Mouse (Mus musculus): ENCODE measurements at regions not wholly inside any gene's neighbourhood (a gene's known extent, or its start where the extent isn't known, plus 50 kb on each side); places are given as distances from the start of the nearest gene placed in this dataset.

DNA sequence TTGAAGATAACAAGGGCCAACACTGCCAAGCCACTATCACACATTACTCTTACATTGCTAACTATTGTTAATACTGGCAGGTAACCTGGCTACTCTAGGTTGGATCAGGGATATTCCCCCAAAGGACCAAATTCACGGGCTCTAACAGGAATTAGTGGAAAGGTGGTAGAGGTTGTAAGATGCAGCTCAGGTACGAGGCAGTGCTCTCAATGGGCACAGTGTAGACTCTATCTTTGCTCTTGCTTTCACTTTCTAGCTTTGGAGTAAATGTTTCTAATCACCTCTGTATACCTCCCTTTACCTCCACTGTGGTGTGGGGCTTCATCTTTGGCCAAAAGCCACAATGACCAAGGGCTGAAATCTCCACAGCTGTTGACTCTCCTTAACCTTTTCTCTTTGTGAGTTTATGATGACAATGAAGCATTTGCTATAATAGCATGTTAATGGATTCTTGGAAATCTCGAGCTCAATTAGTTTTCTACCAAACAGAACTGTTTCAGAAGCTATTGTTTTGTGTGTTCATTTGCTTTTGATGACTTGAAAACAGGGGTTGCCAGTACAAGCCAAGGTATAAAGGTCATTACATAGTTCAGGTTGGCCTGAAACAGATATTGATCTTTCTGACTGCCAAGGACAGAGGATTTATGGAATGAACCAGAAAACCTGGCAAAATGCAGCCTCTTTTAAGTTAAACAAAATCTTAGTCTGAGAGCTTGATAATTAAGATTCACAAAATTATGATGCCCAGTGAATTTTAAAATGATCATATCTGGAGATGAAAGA, 454.1 kb downstream of the 1190002N15Rik start:
- Histone ChIP-seq H3K27me3 (no peaks in the 10 kb centered on the region), H3K9ac (no peak overlapping the region), H3K36me3 (no peaks in the 10 kb centered on the region), H3K4me3 (no peak overlapping the region), H3K4me1 (no peaks in the 10 kb centered on the region), H3K4me2 (replicated peaks) (no peak overlapping the region), H3K27ac (no peak overlapping the region), H3K9me3 (no peaks in the 10 kb centered on the region)
- ATAC-seq (ENCODE audit: insufficient number of reproducible peaks, insufficient read depth, low FRiP score, low TSS enrichment) = no peak
- WGBS = 74% methylated on average over 3 of the region's 3 CpGs

DNA sequence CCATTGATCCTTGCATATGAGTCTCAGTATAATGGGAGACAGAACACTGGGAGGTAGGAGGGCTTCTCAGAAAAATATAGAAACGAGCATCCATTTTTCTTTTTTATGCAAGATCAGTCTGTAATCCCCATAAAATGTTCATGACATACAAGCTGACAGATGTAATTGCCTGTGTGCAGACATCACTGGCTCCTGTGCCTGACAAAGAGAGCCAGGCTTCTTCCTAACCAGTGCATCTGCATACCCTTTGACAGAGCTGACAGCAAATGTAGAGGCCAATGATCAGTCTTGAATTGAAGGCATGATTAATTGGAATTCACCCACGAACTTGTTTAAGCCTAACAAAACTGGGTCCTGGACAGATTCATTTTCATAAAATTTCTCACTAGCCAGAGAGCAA, 463.0 kb downstream of the 1190002N15Rik start:
- ATAC-seq (ENCODE audit: insufficient number of reproducible peaks, insufficient read depth, low FRiP score, low TSS enrichment) = no peak
- H3K9ac ChIP-seq = no peak overlapping the region
- H3K4me1 ChIP-seq = no peaks in the 10 kb centered on the region
- H3K27ac ChIP-seq = no peak overlapping the region
- H3K36me3 ChIP-seq = no peaks in the 10 kb centered on the region
- H3K27me3 ChIP-seq = no peaks in the 10 kb centered on the region
- H3K9me3 ChIP-seq = no peaks in the 10 kb centered on the region
- no peak overlapping the region for H3K4me3 ChIP-seq
- 53% methylated on average over 2 of the region's 2 CpGs for WGBS
- no peak overlapping the region for H3K4me2 ChIP-seq (replicated peaks)

DNA sequence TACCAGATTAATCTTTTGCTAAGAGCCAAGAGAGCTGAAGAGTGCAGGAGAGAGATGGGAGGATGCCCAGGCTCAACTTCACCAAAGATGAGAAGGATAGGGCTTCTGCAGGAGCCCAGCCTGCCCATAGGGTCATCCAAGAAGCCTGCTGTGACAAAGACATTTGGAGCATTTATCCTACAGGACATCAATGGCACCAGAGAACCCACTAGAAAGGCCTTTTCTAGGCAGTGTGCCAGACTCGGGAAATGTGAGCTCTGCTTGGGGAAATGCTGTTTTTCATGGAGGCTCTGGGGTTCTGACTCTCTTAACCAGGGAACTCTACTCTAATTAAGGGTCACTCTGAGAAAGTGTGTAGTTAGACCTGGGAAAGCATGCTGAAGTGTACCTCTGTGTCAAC, 470.8 kb downstream of the 1190002N15Rik start:
- Histone ChIP-seq H3K27ac (no peak overlapping the region), H3K4me3 (no peak overlapping the region), H3K9me3 (no peaks in the 10 kb centered on the region), H3K9ac (no peak overlapping the region), H3K27me3 (no peaks in the 10 kb centered on the region), H3K4me1 (no peaks in the 10 kb centered on the region), H3K36me3 (no peaks in the 10 kb centered on the region), H3K4me2 (replicated peaks) (no peak overlapping the region)
- ATAC-seq (ENCODE audit: insufficient number of reproducible peaks, insufficient read depth, low FRiP score, low TSS enrichment) = 0 out of 2 replicates have a peak, but pooled peaks have one; percentile 35
- 57% methylated on average over 1 of the region's 1 CpGs for WGBS

DNA sequence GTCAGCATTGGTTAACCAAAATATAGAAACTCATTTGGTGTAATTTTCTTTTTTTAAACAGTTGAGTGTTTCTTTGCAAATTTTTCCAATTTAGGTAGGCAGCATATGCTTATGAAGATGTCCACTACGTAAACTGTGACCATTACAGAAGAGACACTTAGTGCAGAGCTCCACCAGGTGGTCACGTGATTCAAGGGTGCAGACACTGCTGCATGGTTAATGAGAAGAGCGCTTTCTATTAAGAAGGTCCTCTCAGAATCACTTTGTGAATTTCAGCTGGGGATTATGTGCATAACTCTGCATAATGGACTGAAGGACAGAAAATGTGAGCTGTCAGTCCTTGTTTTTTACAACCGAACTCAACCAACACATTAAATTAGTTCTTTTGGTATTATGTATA, 484.7 kb downstream of the 1190002N15Rik start:
- no peak overlapping the region for H3K27ac ChIP-seq
- WGBS = 78% methylated on average over 4 of the region's 4 CpGs
- H3K9ac ChIP-seq = no peak overlapping the region
- H3K9me3 ChIP-seq = no peaks in the 10 kb centered on the region
- H3K36me3 ChIP-seq = no peaks in the 10 kb centered on the region
- no peaks in the 10 kb centered on the region for H3K27me3 ChIP-seq
- no peaks in the 10 kb centered on the region for H3K4me1 ChIP-seq
- no peak overlapping the region for H3K4me2 ChIP-seq (replicated peaks)
- no peak for ATAC-seq (ENCODE audit: insufficient number of reproducible peaks, insufficient read depth, low FRiP score, low TSS enrichment)
- H3K4me3 ChIP-seq = no peak overlapping the region

DNA sequence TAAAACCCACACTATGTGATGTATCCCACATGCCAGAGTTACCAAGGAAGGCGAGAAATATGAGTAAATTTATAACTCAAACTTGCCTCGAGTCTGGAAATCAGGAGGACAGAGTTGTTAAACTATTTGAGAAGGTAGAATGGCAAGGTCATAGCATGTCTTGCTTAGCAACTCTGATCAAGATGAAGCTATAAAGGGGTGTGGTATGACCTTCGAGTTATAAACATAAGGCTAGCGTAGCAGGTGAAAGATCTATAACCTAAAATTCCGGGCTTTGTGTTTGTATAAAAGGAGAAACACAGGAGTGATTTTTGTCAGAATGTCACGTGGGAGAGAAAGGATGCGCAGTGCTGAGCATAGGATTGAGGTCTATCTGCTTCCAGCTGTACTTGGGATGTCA, 490.0 kb downstream of the 1190002N15Rik start:
- Histone ChIP-seq H3K4me2 (replicated peaks) (no peak overlapping the region), H3K9ac (no peak overlapping the region), H3K36me3 (no peaks in the 10 kb centered on the region), H3K4me1 (no peaks in the 10 kb centered on the region), H3K4me3 (no peak overlapping the region), H3K27me3 (no peaks in the 10 kb centered on the region), H3K9me3 (no peaks in the 10 kb centered on the region), H3K27ac (no peak overlapping the region)
- ATAC-seq (ENCODE audit: insufficient number of reproducible peaks, insufficient read depth, low FRiP score, low TSS enrichment) = no peak
- WGBS = 87% methylated on average over 7 of the region's 7 CpGs

DNA sequence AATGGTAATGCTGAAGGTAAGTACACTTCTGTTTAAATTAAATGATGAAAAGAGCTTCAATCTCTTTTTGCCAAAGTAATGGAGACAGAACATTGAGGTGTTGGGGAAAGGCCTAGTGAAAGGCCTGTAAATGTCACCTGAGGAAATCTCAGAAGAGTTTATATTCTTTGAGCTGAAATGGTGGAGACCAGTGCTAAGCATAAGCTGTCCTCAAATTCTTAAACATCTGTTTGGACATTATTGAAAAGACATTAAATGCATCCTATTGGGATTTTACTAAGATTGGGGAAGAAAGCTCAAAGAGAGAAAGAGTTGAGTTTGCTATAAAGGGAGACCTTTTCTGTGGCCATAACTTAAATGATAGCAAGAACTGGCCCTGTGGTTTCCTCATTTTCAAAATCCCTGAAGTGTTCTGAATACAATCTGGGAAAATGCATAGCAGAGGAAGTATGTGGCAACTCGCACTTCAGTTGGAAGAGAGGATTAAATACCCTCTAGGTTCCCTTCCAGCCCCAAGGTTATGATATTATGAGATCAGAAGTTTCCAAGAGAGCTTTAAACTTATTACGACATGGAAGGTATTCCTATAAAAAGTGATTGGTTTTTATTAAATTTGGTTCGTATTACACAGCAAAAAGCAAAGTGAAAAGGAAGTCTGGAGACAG, 492.3 kb downstream of the 1190002N15Rik start:
- Histone ChIP-seq H3K9ac (no peak overlapping the region), H3K4me2 (replicated peaks) (no peak overlapping the region), H3K9me3 (no peaks in the 10 kb centered on the region), H3K36me3 (no peaks in the 10 kb centered on the region), H3K4me3 (no peak overlapping the region), H3K27ac (no peak overlapping the region), H3K27me3 (no peaks in the 10 kb centered on the region), H3K4me1 (no peaks in the 10 kb centered on the region)
- WGBS = 78% methylated on average over 3 of the region's 3 CpGs
- ATAC-seq (ENCODE audit: insufficient number of reproducible peaks, insufficient read depth, low FRiP score, low TSS enrichment) = no peak

DNA sequence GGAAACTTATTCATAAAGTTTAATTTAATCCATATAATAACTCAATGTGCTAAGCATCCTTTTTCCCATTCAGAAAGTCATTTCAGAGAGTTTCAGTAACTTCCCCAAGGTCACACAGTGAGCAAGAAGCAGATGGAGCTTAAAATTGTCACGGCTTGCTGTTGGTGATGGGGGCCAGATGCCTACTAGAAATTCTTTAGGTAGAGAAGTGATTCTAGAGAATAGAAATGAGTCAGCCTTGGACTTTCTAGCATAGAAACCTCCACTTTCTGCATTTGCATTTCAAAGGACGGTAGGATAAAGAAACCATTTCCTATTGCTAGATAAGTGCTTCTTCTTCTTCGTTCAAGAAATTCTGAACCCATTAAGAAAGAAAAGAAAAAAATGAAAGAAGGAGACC, 514.1 kb downstream of the 1190002N15Rik start:
- no peaks in the 10 kb centered on the region for H3K4me1 ChIP-seq
- no peaks in the 10 kb centered on the region for H3K27me3 ChIP-seq
- ATAC-seq (ENCODE audit: insufficient number of reproducible peaks, insufficient read depth, low FRiP score, low TSS enrichment) = no peak
- no peaks in the 10 kb centered on the region for H3K9me3 ChIP-seq
- H3K27ac ChIP-seq = no peak overlapping the region
- WGBS = 61% methylated on average over 3 of the region's 3 CpGs
- H3K4me3 ChIP-seq = no peak overlapping the region
- H3K9ac ChIP-seq = no peak overlapping the region
- H3K4me2 ChIP-seq (replicated peaks) = no peak overlapping the region
- H3K36me3 ChIP-seq = no peaks in the 10 kb centered on the region

DNA sequence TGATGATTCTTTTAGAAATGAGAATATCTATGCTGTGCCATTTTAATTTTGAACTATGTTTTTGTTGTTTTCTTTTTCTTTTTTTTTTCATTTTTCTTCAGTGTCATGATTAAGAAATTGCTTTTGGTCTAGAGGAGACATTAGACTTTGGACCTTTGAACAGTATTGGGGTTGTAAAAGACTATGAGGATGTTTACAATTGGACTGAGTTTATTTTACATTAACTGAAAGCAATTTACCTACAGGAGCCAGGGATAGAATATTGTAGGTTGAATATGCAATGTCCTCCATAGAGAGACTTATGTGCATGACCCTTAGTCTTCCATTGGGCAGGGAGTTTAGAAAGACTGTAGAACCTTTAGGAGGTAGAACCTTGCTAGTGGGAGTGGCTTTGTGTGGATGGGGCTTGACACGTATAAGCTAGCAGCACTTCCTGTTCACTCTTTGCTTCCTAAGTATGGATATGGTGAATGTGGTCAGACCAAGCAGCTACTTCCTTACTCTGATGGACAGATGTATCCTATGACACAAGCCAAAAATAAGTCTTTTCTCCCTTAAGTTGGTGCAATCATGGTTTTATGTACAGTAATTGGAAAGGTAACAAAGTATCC, 516.5 kb downstream of the 1190002N15Rik start:
- H3K4me1 ChIP-seq = no peaks in the 10 kb centered on the region
- H3K4me2 ChIP-seq (replicated peaks) = no peak overlapping the region
- no peak overlapping the region for H3K27ac ChIP-seq
- H3K36me3 ChIP-seq = no peaks in the 10 kb centered on the region
- WGBS = 72% methylated on average over 1 of the region's 1 CpGs
- no peak overlapping the region for H3K9ac ChIP-seq
- H3K27me3 ChIP-seq = no peaks in the 10 kb centered on the region
- ATAC-seq (ENCODE audit: insufficient number of reproducible peaks, insufficient read depth, low FRiP score, low TSS enrichment) = no peak
- no peaks in the 10 kb centered on the region for H3K9me3 ChIP-seq
- H3K4me3 ChIP-seq = no peak overlapping the region

DNA sequence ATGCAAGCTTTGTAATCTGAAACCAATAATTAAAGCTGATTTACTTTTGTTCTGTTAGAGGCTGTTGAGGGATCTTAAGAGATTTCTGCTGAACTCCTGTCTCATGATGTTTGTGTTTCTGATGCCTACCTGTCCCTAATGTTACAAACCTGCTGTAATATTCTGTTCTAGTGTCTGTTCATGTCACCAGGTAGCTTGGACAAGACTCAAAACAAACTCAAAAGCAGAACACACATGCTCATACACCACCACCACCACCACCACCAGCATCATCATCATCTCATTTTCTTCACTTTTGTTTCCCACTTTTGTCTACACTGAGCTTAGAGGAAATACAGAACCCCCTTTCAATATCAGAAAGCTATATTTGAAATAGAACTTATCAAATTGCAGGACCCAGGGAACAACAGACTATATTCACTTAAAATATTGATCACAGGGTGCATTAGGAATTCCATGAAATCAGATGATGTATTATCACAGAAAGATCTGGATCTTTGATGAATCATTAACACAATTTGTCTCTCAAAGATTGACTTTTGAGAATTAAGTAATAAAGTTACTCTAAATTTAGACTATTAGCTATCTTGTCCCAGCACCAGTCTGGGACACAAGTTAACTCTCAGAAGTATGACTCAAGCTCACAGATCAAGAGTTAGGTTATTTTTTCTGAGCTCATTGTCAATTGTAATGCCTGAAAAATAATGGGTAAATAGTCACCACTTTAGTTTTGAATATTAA, 521.0 kb downstream of the 1190002N15Rik start:
- H3K27ac ChIP-seq = no peak overlapping the region
- H3K27me3 ChIP-seq = no peaks in the 10 kb centered on the region
- no peak for ATAC-seq (ENCODE audit: insufficient number of reproducible peaks, insufficient read depth, low FRiP score, low TSS enrichment)
- no peaks in the 10 kb centered on the region for H3K36me3 ChIP-seq
- no peaks in the 10 kb centered on the region for H3K4me1 ChIP-seq
- no peak overlapping the region for H3K4me3 ChIP-seq
- H3K9ac ChIP-seq = no peak overlapping the region
- H3K4me2 ChIP-seq (replicated peaks) = no peak overlapping the region
- H3K9me3 ChIP-seq = no peaks in the 10 kb centered on the region

DNA sequence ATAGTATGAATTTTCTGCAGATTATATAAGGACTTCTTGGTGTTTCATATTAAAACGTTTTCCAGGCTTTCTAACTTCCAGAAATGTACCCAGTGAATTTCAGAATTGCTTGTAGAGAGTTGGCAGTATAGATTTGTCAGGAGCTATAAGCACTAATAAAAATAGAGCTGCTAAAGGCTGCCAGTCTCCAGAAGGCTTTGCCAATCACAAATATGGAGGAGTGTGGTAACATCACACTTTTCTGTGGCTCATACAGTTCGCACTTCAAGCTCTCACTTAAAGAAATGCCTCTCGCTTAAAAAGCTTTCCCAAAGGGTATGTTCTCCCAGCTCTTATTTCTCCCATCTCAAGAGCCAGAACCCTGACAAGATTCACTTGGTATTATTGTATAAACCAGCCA, 545.7 kb downstream of the 1190002N15Rik start:
- no peak overlapping the region for H3K4me2 ChIP-seq (replicated peaks)
- H3K4me1 ChIP-seq = no peaks in the 10 kb centered on the region
- no peaks in the 10 kb centered on the region for H3K36me3 ChIP-seq
- no peaks in the 10 kb centered on the region for H3K9me3 ChIP-seq
- WGBS = 76% methylated on average over 3 of the region's 3 CpGs
- no peaks in the 10 kb centered on the region for H3K27me3 ChIP-seq
- ATAC-seq (ENCODE audit: insufficient number of reproducible peaks, insufficient read depth, low FRiP score, low TSS enrichment) = no peak
- H3K27ac ChIP-seq = no peak overlapping the region
- H3K4me3 ChIP-seq = no peak overlapping the region
- no peak overlapping the region for H3K9ac ChIP-seq

DNA sequence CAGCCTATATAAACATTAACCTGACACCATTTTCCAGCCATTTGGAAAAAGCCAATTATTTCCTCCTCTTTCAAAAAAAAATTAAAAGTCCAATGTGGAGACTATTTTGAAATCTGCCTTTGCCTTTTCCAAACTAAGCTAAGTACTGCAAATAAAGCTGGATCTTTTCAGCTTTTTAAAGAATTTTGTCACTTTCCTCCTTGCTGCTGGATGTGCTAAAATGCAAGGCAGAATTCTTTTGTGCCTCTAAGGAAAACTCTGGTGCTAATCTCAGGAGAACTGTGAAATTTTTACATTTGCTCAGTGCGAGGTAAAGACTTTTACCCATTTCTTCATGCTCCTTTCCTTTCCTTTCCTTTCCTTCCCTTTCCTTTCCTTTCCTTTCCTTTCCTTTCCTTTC, 546.7 kb downstream of the 1190002N15Rik start:
- H3K36me3 ChIP-seq = no peaks in the 10 kb centered on the region
- no peak for ATAC-seq (ENCODE audit: insufficient number of reproducible peaks, insufficient read depth, low FRiP score, low TSS enrichment)
- no peaks in the 10 kb centered on the region for H3K9me3 ChIP-seq
- 61% methylated on average over 1 of the region's 1 CpGs for WGBS
- no peak overlapping the region for H3K4me3 ChIP-seq
- H3K27me3 ChIP-seq = no peaks in the 10 kb centered on the region
- H3K27ac ChIP-seq = no peak overlapping the region
- H3K4me2 ChIP-seq (replicated peaks) = no peak overlapping the region
- H3K9ac ChIP-seq = no peak overlapping the region
- no peaks in the 10 kb centered on the region for H3K4me1 ChIP-seq

DNA sequence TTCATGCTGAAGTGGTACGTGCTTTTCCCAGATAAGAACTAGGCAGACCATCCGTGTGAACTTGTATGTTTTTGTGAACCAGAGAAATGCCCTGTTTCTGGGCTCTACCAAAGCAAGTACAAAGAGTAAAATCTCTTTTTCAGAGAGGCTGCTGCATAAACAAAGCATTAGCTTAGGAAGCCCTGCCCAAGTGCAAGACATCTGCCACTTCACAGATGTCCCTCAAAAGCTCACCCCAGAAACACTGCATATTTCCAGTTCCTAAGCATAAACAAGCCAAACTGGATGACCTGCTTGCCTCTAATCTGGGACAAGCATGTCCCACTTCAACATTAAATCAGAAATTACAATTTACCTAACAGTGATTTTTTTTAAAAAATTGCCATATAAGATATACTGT, 556.7 kb downstream of the 1190002N15Rik start:
- Histone ChIP-seq H3K27ac (no peak overlapping the region), H3K9me3 (no peaks in the 10 kb centered on the region)

More for the DNA sequence above, 556.7 kb downstream of the 1190002N15Rik start:
- H3K27me3 ChIP-seq = no peaks in the 10 kb centered on the region
- no peaks in the 10 kb centered on the region for H3K4me1 ChIP-seq
- WGBS = 78% methylated on average over 2 of the region's 2 CpGs
- H3K36me3 ChIP-seq = no peaks in the 10 kb centered on the region
- H3K4me2 ChIP-seq (replicated peaks) = no peak overlapping the region
- no peak overlapping the region for H3K4me3 ChIP-seq
- no peak overlapping the region for H3K9ac ChIP-seq
- ATAC-seq (ENCODE audit: insufficient number of reproducible peaks, insufficient read depth, low FRiP score, low TSS enrichment) = no peak

Measured in embryonic facial prominence, embryonic 12.5 days (tissue).